Mouse (Mus musculus) E14TG2a.4 (cell line): Measurements from ENCODE around the gene Rsph14.
"Not testable (repeated sequence)": the region's sequence is repeated elsewhere in the genome, so short reads cannot be mapped to it uniquely, and the experiment has no call there.

Experiments
- H3K27me3 ChIP-seq: 2 replicates; pipeline ENCODE4 v1.6.1; 2014; ENCODE audit warnings: low read length, control low read depth; ENCODE audit not compliant: insufficient read depth
- H3K36me3 ChIP-seq: 2 replicates; pipeline ENCODE4 v1.6.1; 2014; ENCODE audit warnings: low read length, control low read depth; ENCODE audit not compliant: insufficient read depth
- H3K4me1 ChIP-seq: replicated peaks from 2 replicates; pipeline ENCODE4 v1.6.1; 2014; ENCODE audit warnings: low read depth, low read length, control low read depth
- H3K4me3 ChIP-seq: replicated peaks from 2 replicates; pipeline ENCODE4 v1.5.1; 2014; ENCODE audit warnings: mild to moderate bottlenecking, low read length
- H3K9me3 ChIP-seq: 2 replicates; pipeline ENCODE4 v1.6.1; 2014; ENCODE audit warnings: low read length, control low read depth
- CTCF ChIP-seq: conservative IDR thresholded peaks from 2 replicates; pipeline ENCODE4 v1.5.1; 2014; ENCODE audit warnings: low read length
- NANOG ChIP-seq: IDR thresholded peaks from 2 replicates; pipeline ENCODE4 v1.6.1; 2014; ENCODE audit warnings: borderline replicate concordance, low read length, mixed read lengths
- POU5F1 ChIP-seq: IDR thresholded peaks from 2 replicates; pipeline ENCODE4 v1.6.1; 2014; ENCODE audit warnings: low read length, borderline replicate concordance

Gene Rsph14

DNA sequence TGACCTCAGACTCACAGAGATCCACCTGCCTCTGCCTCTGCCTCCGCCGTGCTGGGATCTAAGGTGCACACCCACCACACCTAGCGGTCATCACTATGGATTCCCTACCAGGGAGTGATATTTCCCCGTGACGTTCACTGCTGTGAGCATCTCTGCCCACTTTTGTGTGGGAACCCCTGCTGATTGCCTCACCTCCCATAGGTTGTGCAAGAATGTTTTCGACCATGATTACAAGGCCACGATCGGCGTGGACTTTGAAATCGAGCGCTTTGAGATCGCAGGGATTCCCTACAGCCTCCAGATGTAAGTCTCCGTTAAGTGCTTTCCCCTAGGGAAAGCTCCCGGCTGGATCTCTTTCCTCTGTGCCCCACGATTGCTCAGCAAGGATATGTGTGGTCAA lies 13.4 kb upstream of the Rsph14 start:
- H3K36me3 ChIP-seq = no peaks in the 10 kb centered on the region
- TF ChIP-seq POU5F1 = no peak
- TF ChIP-seq CTCF = no peak
- no peak for TF ChIP-seq NANOG
- H3K4me1 ChIP-seq = peaks cover 42% of the 10 kb centered on the region
- no peaks in the 10 kb centered on the region for H3K9me3 ChIP-seq
- peaks cover 42% of the 10 kb centered on the region for H3K27me3 ChIP-seq
- H3K4me3 ChIP-seq = no peak overlapping the region

DNA sequence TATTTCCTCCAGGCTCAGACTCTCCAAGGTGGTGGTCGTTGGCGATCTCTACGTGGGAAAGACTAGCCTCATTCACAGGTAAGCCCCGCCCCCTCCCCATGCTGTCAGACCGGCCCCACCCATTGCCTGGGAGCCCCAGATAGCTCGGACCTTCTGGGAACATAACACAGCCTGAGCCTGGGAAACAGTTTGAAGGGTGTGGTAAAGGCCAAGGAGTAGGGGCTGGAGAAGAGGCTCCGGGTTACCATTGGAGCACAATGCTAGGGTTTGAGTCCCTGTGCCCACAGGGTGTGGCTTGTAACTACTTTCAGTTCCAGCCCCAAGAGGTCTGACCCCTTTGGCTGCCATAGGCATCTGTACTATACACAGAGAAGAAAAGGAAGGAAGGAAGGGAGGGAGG lies 12.1 kb upstream of the Rsph14 start:
- TF ChIP-seq NANOG (no peak), POU5F1 (no peak), CTCF (no peak)

DNA sequence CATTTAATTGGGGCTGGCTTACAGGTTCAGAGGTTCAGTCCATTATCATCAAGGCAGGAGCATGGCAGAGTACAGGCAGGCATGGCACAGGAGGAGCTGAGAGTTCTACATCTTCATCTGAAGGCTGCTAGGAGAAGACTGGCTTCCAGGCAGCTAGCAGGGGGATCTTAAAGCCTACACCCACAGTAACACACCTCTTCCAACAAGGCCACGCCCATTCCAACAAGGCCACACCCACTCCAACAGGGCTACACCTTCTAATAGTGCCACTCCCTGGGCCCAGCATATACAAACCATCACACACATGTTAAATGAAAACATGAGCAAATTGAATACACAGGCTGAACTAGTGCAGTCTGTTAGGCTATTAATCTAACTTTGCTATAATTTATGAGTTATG lies 9.7 kb upstream of the Rsph14 start:
- Histone ChIP-seq H3K4me1 (peaks cover 49% of the 10 kb centered on the region), H3K27me3 (peaks cover 31% of the 10 kb centered on the region)
- not testable (repeated sequence) for H3K36me3 ChIP-seq, H3K9me3 ChIP-seq, H3K4me3 ChIP-seq

More for the DNA sequence above, 12.1 kb upstream of the Rsph14 start:
- peak overlapping the region; percentile 21; the same call in 1 of the 2 replicates for H3K4me3 ChIP-seq
- no peaks in the 10 kb centered on the region for H3K9me3 ChIP-seq
- no peaks in the 10 kb centered on the region for H3K36me3 ChIP-seq
- peaks cover 36% of the 10 kb centered on the region for H3K27me3 ChIP-seq
- peaks cover 42% of the 10 kb centered on the region for H3K4me1 ChIP-seq

GRCm38 (mm10) chr10:75036883-75037379 lies 4.5 kb upstream of the Rsph14 start, which contains the start of gene Rab36:
Gene Rab36 (plus strand): TSS chr10:75037058.
- Histone ChIP-seq H3K9me3 (no peaks in the 10 kb centered on the region), H3K36me3 (no peaks in the 10 kb centered on the region), H3K4me3 (peak within 1 kb of the TSS; percentile 68), H3K4me1 (peaks cover 27% of the 10 kb centered on the region), H3K27me3 (peaks cover 23% of the 10 kb centered on the region)
- no peak for TF ChIP-seq CTCF
- TF ChIP-seq NANOG = no peak

DNA sequence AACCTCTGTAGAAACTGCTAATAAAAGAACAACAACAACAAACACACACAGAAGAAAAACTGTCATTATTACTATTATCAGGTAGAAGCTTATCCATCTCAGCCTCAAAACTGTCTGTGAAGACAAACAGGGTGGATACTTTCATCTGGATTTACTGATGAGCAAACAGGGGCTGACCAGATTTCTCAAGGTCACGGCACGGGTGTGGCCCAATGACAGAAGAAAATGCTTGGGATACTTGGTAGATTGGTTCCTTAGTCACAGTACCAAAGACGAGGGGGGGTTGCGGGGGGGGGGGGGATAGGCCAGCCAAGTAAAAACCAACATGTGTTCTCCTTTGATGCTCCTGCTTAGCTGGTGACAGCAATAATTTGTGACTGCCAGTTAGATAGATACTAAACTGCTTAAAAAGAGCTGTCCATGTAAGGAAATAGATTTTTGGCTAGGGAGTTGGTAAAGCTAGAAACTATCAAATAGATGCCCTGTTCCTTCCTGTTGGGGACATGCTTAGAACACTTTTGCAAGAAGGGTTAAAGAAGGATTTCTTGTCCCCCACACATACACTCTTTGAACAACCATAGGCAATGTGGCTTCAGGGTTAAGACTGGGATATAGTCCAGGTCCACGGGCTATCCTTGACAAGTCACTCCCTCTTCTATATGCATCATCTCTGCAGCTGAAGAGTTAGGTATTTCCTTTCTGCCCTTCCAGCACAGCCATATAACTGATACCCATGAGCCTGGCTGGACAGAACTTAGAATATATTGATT lies 856 bp downstream of the Rsph14 start:
- H3K36me3 ChIP-seq = no peaks in the 10 kb centered on the region
- TF ChIP-seq CTCF (no peak), NANOG (no peak), POU5F1 (no peak)

DNA sequence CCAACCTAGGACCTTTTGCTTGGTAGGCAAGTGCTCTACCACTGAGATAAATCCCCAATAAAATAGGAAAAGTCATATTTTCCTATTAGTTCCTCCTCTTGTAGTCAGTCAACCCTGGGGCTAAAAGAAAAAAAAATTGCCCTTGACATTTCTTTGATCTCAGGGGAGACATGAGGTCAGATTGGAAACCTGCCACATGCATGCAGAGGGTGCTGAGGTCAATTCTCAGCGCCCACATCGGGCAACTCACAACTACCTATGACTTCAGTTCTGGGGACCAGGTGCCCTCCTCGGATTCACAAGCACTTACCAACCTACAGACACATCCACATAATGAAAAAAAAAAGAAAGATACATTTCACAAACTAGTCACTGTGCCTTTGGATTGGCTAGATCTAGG lies 2.2 kb downstream of the Rsph14 start:
- Histone ChIP-seq H3K36me3 (no peaks in the 10 kb centered on the region), H3K9me3 (no peaks in the 10 kb centered on the region), H3K4me1 (peaks cover 16% of the 10 kb centered on the region), H3K4me3 (no peak overlapping the region), H3K27me3 (peaks cover 24% of the 10 kb centered on the region)
- no peak for TF ChIP-seq NANOG
- no peak for TF ChIP-seq POU5F1
- TF ChIP-seq CTCF = no peak

More for the DNA sequence above, 856 bp downstream of the Rsph14 start:
- no peak overlapping the region for H3K4me3 ChIP-seq
- peaks cover 29% of the 10 kb centered on the region for H3K27me3 ChIP-seq
- H3K4me1 ChIP-seq = peaks cover 17% of the 10 kb centered on the region
- no peaks in the 10 kb centered on the region for H3K9me3 ChIP-seq

DNA sequence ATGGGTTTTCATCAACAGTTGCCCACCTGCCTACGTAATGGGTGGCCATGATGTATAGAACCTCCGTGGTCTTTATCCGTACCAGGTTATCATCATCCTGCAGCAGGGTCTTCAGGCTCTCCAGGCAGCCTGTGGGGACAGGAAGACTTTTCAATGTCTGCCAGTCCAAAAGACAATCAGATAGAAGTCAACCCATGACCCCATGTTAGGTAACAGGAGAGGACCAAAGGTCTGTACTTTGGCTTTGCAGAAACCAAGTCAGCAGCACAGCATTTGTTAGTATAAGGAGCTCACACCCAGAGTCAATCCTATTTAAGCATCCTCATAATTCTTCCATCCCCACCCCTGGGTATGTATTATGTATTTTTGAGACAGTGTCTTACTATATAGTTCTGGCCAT lies 2.7 kb downstream of the Rsph14 start:
- H3K27me3 ChIP-seq = peaks cover 24% of the 10 kb centered on the region
- no peak for TF ChIP-seq POU5F1
- no peak for TF ChIP-seq CTCF
- TF ChIP-seq NANOG = no peak
- H3K36me3 ChIP-seq = no peaks in the 10 kb centered on the region
- H3K9me3 ChIP-seq = no peaks in the 10 kb centered on the region
- H3K4me3 ChIP-seq = no peak overlapping the region
- H3K4me1 ChIP-seq = peaks cover 16% of the 10 kb centered on the region

GRCm38 (mm10) chr10:75028743-75029142 lies 3.6 kb downstream of the Rsph14 start:
- no peak overlapping the region for H3K4me3 ChIP-seq
- no peak for TF ChIP-seq NANOG
- no peak for TF ChIP-seq CTCF
- TF ChIP-seq POU5F1 = no peak
- H3K4me1 ChIP-seq = peaks cover 14% of the 10 kb centered on the region
- H3K9me3 ChIP-seq = no peaks in the 10 kb centered on the region
- H3K27me3 ChIP-seq = peaks cover 24% of the 10 kb centered on the region
- H3K36me3 ChIP-seq = no peaks in the 10 kb centered on the region

- Histone ChIP-seq H3K4me3 (no peak overlapping the region), H3K27me3 (peaks cover 28% of the 10 kb centered on the region), H3K4me1 (peaks cover 9% of the 10 kb centered on the region), H3K9me3 (no peaks in the 10 kb centered on the region), H3K36me3 (no peaks in the 10 kb centered on the region)
- no peak for TF ChIP-seq CTCF
- TF ChIP-seq NANOG = no peak
- no peak for TF ChIP-seq POU5F1
Measured at GRCm38 (mm10) chr10:75026491-75026890, 5.9 kb downstream of the Rsph14 start.
